Mouse (Mus musculus): ENCODE data around the gene Lzts2. TPM values are rescaled to one million over a fixed set of nuclear protein-coding genes. Genes with fewer than 3 reads are reported as not detected.

Lzts2 gene
- polyA plus RNA-seq, 1 experiment from 2014 or later, result 71.0 TPM

DNA sequence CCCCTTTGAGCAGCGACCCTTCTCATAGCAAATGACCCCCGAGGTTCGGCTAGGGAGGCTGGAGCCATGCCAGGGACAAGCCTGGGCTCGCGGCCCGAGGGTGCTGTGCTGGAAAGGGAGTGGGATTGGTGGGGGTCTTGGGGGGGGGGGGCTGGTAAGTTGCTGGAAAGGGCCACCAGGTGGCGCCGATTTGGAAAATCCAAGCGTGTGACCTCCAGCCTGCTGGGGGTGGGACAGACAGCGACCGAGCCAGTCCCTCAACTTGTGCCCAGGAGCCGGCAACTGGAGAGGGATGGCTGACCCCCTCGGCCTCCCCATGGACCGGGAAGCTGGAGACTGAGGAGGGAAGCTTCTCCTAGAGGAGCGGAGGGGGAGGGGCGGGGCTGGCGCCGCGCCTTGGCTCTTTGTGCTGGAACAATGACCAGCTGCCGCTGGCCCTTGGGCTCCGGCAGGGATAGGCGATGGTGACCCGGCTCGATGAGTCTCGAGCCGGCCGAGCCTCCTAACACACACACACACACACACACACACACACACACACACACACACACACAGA is 3.1 kb downstream of the Lzts2 start:
- Histone ChIP-seq H3K9me3 (replicated peaks) (no peaks in the 10 kb centered on the region), H3K36me3 (peaks cover 7% of the 10 kb centered on the region), H3K27me3 (peaks cover 4% of the 10 kb centered on the region; the same call in 1 of the 2 replicates), H3K4me1 (peaks cover 70% of the 10 kb centered on the region), H3K27ac (peak overlapping the region; percentile 98), H3K9ac (peak overlapping the region; percentile 84), H3K4me3 (peak overlapping the region; percentile 60), H3K4me2 (replicated peaks) (peak overlapping the region; percentile 91)
- WGBS, result 0% methylated on average over 17 of the region's 27 CpGs
- peak; percentile 74 for ATAC-seq (ENCODE audit: low FRiP score)

DNA sequence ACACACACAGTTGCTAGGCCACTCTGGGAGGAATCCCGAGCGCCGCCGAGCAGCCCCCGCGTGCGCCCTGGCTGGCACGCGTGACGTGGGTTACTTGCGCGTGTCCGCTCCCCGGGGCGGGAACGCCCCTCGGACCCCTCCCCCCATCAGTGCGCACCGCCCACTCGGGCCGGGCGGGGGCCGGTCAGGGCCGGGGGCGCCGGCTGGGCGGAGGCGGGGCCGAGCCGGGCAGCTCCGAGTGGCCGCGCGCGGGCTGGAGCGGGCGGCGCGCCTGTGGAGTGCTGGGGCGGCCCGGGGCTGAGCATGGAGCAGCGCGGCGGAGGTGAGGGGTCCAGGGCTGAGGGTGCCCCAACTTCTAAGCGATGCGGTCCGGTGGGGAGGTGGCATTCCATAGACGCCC is 3.7 kb downstream of the Lzts2 start:
- Histone ChIP-seq H3K4me2 (replicated peaks) (peak overlapping the region; percentile 91), H3K4me1 (peaks cover 68% of the 10 kb centered on the region), H3K27me3 (peaks cover 4% of the 10 kb centered on the region; the same call in 1 of the 2 replicates), H3K9ac (peak overlapping the region; percentile 84), H3K9me3 (replicated peaks) (no peaks in the 10 kb centered on the region), H3K4me3 (peak overlapping the region; percentile 60), H3K36me3 (peaks cover 9% of the 10 kb centered on the region; the same call in 1 of the 2 replicates), H3K27ac (peak overlapping the region; percentile 98)
- WGBS, result 1% methylated on average over 45 of the region's 48 CpGs
- peak; percentile 70 for ATAC-seq (ENCODE audit: low FRiP score)

- Histone ChIP-seq H3K4me2 (replicated peaks) (peak overlapping the region; percentile 91), H3K4me1 (peaks cover 68% of the 10 kb centered on the region), H3K9me3 (replicated peaks) (no peaks in the 10 kb centered on the region), H3K36me3 (peaks cover 13% of the 10 kb centered on the region), H3K9ac (peak overlapping the region; percentile 84), H3K4me3 (peak overlapping the region; percentile 60), H3K27me3 (peaks cover 4% of the 10 kb centered on the region; the same call in 1 of the 2 replicates), H3K27ac (peak overlapping the region; percentile 98)
- WGBS, result 0% methylated on average over 12 of the region's 13 CpGs
- ATAC-seq (ENCODE audit: low FRiP score), result peak; percentile 12
These were observed 4.2 kb downstream of the Lzts2 start for GRCm38 (mm10) chr19:45018351-45018831.

DNA sequence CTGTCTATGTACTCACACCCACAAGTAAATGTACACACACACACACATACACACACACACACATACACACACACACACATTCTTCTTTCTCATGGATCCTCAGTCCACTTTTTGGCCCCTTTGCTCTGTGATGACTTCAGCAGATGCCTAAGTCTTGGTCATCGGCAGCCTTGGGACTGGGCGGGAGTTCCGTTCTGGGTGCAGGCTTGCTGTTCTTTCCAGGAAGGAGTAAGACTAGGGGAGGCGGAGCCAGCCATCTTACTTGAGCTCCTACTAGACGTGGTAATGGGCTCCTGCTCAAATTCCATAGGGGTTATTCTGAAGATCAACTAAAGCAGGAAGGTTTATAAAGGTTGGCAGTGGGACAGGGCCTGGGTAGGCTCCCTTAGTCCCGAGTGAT is 6.1 kb downstream of the Lzts2 start:
- H3K36me3 ChIP-seq, result peaks cover 30% of the 10 kb centered on the region
- no peak overlapping the region for H3K4me3 ChIP-seq
- no peak overlapping the region for H3K9ac ChIP-seq
- H3K27ac ChIP-seq, result no peak overlapping the region
- H3K27me3 ChIP-seq, result 0 out of 2 replicates have a peak, but pooled peaks cover 2% of the 10 kb centered on the region
- H3K4me2 ChIP-seq (replicated peaks), result peak overlapping the region; percentile 21; the same call in 1 of the 2 replicates
- peaks cover 58% of the 10 kb centered on the region for H3K4me1 ChIP-seq
- no peaks in the 10 kb centered on the region for H3K9me3 ChIP-seq (replicated peaks)
- WGBS, result 67% methylated on average over 6 of the region's 6 CpGs
- no peak for ATAC-seq (ENCODE audit: low FRiP score)

DNA sequence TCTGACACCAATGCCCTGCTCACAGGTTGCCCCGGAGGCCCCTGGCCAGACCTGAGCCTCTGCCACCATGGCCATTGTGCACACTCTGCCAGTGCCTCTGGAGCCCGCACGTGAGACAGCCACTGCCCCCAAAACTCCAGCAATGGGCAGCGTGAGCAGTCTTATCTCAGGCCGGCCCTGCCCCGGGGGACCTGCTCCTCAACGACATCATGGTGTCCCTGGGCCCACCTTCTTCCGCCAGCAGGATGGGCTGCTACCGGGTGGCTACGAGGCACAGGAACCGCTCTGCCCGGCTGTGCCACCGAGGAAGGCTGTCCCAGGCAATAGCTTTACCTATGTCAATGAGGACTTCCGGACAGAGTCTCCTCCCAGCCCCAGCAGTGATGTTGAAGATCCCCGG is 7.1 kb downstream of the Lzts2 start:
- 89% methylated on average over 15 of the region's 15 CpGs for WGBS
- no peaks in the 10 kb centered on the region for H3K9me3 ChIP-seq (replicated peaks)
- H3K4me1 ChIP-seq, result peaks cover 47% of the 10 kb centered on the region
- H3K9ac ChIP-seq, result 0 out of 2 replicates have a peak overlapping the region, but pooled peaks have one; percentile 27
- peak overlapping the region; percentile 21; the same call in 1 of the 2 replicates for H3K4me2 ChIP-seq (replicated peaks)
- peaks cover 40% of the 10 kb centered on the region for H3K36me3 ChIP-seq
- no peaks in the 10 kb centered on the region for H3K27me3 ChIP-seq
- no peak for ATAC-seq (ENCODE audit: low FRiP score)
- H3K27ac ChIP-seq, result no peak overlapping the region
- 0 out of 2 replicates have a peak overlapping the region, but pooled peaks have one; percentile 3 for H3K4me3 ChIP-seq

DNA sequence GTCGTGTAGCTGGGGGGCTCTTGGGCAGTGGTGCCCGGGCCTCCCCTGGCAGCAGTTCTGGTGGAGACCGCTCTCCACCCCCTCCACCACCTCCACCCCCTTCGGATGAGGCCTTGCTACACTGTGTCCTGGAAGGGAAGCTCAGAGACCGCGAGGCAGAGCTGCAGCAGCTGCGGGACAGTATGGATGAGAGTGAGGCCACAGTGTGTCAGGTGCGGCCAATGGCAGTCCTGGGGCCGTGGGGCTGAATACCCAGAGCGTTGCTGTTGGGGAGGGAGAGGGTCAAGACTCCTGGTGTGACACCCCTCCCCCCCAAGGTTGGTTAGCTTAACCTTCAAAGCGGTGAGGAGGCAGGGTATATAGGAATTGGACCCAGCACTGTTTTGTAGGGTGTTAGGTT is 9.8 kb downstream of the Lzts2 start:
- no peaks in the 10 kb centered on the region for H3K9me3 ChIP-seq (replicated peaks)
- H3K4me1 ChIP-seq, result peaks cover 39% of the 10 kb centered on the region
- no peak overlapping the region for H3K4me3 ChIP-seq
- no peak for ATAC-seq (ENCODE audit: low FRiP score)
- H3K27ac ChIP-seq, result no peak overlapping the region
- H3K9ac ChIP-seq, result no peak overlapping the region
- no peaks in the 10 kb centered on the region for H3K27me3 ChIP-seq
- no peak overlapping the region for H3K4me2 ChIP-seq (replicated peaks)
- 77% methylated on average over 11 of the region's 11 CpGs for WGBS
- peaks cover 56% of the 10 kb centered on the region for H3K36me3 ChIP-seq

- Histone ChIP-seq H3K9ac (no peak overlapping the region), H3K4me2 (replicated peaks) (no peak overlapping the region), H3K4me3 (no peak overlapping the region), H3K27me3 (no peaks in the 10 kb centered on the region), H3K36me3 (peaks cover 56% of the 10 kb centered on the region), H3K27ac (no peak overlapping the region), H3K4me1 (peaks cover 32% of the 10 kb centered on the region), H3K9me3 (replicated peaks) (no peaks in the 10 kb centered on the region)
- no peak for ATAC-seq (ENCODE audit: low FRiP score)
- WGBS, result 84% methylated on average over 20 of the region's 20 CpGs
These were observed 10.6 kb downstream of the Lzts2 start for GRCm38 (mm10) chr19:45024775-45025174.

GRCm38 (mm10) chr19:45025937-45026568 is 11.8 kb downstream of the Lzts2 start:
- Histone ChIP-seq H3K27ac (no peak overlapping the region), H3K27me3 (no peaks in the 10 kb centered on the region), H3K4me2 (replicated peaks) (no peak overlapping the region), H3K9me3 (replicated peaks) (no peaks in the 10 kb centered on the region), H3K4me3 (no peak overlapping the region), H3K4me1 (peaks cover 23% of the 10 kb centered on the region), H3K9ac (no peak overlapping the region), H3K36me3 (peaks cover 56% of the 10 kb centered on the region)
- ATAC-seq (ENCODE audit: low FRiP score), result no peak
- WGBS, result 92% methylated on average over 37 of the region's 37 CpGs

GRCm38 (mm10) chr19:45026958-45027670 is 12.9 kb downstream of the Lzts2 start:
- Histone ChIP-seq H3K4me1 (peaks cover 21% of the 10 kb centered on the region), H3K27me3 (no peaks in the 10 kb centered on the region), H3K27ac (0 out of 2 replicates have a peak overlapping the region, but pooled peaks have one; percentile 19), H3K36me3 (peaks cover 49% of the 10 kb centered on the region), H3K9me3 (replicated peaks) (no peaks in the 10 kb centered on the region), H3K4me2 (replicated peaks) (no peak overlapping the region), H3K9ac (no peak overlapping the region), H3K4me3 (no peak overlapping the region)
- ATAC-seq (ENCODE audit: low FRiP score), result no peak
- 86% methylated on average over 6 of the region's 6 CpGs for WGBS

GRCm38 (mm10) chr19:45027848-45028247 is 13.6 kb downstream of the Lzts2 start:
- 82% methylated on average over 6 of the region's 6 CpGs for WGBS
- peaks cover 47% of the 10 kb centered on the region for H3K36me3 ChIP-seq
- H3K9ac ChIP-seq, result no peak overlapping the region
- H3K9me3 ChIP-seq (replicated peaks), result no peaks in the 10 kb centered on the region
- H3K27ac ChIP-seq, result no peak overlapping the region
- ATAC-seq (ENCODE audit: low FRiP score), result no peak
- no peak overlapping the region for H3K4me2 ChIP-seq (replicated peaks)
- H3K4me3 ChIP-seq, result no peak overlapping the region
- peaks cover 27% of the 10 kb centered on the region for H3K4me1 ChIP-seq
- no peaks in the 10 kb centered on the region for H3K27me3 ChIP-seq

DNA sequence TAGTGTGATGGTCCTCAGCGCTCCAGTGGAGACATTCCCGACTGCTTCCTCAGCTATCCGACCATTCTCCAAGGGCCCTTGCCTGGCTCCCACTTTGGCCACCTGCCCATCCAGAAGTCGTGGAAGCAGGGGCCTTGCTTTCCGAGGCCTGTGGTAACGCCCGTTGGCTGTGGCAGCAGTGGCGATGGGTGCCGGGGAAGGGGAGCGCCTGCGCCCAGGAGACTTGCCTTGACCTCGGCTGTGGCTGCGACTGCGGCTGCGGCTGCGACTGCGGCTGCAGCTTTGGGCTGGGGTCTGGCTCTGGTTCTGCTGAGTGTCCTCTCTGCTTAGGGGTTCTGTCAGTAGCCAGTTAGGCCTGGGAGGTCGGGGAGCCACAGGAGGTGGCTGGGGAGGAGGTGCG is 14.5 kb downstream of the Lzts2 start:
- Histone ChIP-seq H3K27me3 (no peaks in the 10 kb centered on the region), H3K4me1 (peaks cover 28% of the 10 kb centered on the region), H3K4me3 (no peak overlapping the region), H3K36me3 (peaks cover 40% of the 10 kb centered on the region), H3K9me3 (replicated peaks) (no peaks in the 10 kb centered on the region), H3K27ac (peak overlapping the region; percentile 4; the same call in 1 of the 2 replicates), H3K9ac (no peak overlapping the region; the same call in 1 of the 2 replicates), H3K4me2 (replicated peaks) (no peak overlapping the region)
- WGBS, result 60% methylated on average over 19 of the region's 19 CpGs
- ATAC-seq (ENCODE audit: low FRiP score), result no peak

GRCm38 (mm10) chr19:45029571-45029970 is 15.4 kb downstream of the Lzts2 start:
- no peaks in the 10 kb centered on the region for H3K9me3 ChIP-seq (replicated peaks)
- H3K4me2 ChIP-seq (replicated peaks), result no peak overlapping the region
- no peak overlapping the region for H3K9ac ChIP-seq
- WGBS, result 54% methylated on average over 9 of the region's 9 CpGs
- H3K27ac ChIP-seq, result no peak overlapping the region
- H3K27me3 ChIP-seq, result no peaks in the 10 kb centered on the region
- peaks cover 27% of the 10 kb centered on the region for H3K4me1 ChIP-seq
- no peak for ATAC-seq (ENCODE audit: low FRiP score)
- H3K4me3 ChIP-seq, result no peak overlapping the region
- H3K36me3 ChIP-seq, result peaks cover 33% of the 10 kb centered on the region

All from hindbrain, embryonic 12.5 days (tissue).